Mouse (Mus musculus): ENCODE results near the gene Gpat3. TPM values are rescaled to one million over a fixed set of nuclear protein-coding genes. Genes with fewer than 3 reads are reported as not detected.
A peak's percentile ranks its signal among the peaks of the same experiment; 100 is the strongest.

Gene Gpat3
- polyA plus RNA-seq, 1 experiment from 2014 or later: 1.6 TPM

DNA sequence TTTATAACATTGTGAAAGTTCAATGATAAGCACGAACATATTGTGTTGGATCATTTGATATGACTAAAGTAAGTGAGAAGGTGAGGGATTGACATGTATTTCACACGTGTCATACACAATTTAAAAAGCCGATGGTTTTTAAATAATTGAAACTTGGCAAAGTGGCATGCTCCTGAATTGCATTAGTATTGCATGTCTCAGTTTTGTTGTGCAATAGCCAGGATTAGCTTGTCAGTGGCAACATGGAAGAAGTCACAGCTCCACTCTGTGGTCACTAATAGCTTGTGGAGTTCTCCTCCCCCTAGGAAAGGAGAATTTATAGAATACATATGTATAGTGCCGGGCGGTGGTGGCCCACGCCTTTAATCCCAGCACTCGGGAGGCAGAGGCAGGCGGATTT lies 24.1 kb upstream of the Gpat3 start:
- no peaks in the 10 kb centered on the region for H3K4me1 ChIP-seq (replicated peaks; ENCODE audit: insufficient read depth, low read length)
- H3K36me3 ChIP-seq (ENCODE audit: insufficient read depth, low read length): no peaks in the 10 kb centered on the region
- no peak overlapping the region for H3K27ac ChIP-seq
- H3K4me3 ChIP-seq (replicated peaks; ENCODE audit: low read depth, low read length): no peak overlapping the region
- H3K9me3 ChIP-seq (replicated peaks; ENCODE audit: low read length): no peaks in the 10 kb centered on the region
- TF ChIP-seq CTCF (IDR thresholded peaks at IDR 0.05; ENCODE audit: low read depth): no peak; the same call in 1 of the 2 replicates
- ATAC-seq (replicated peaks; ENCODE audit: low FRiP score, low read depth) (no peak), DNase-seq (ENCODE audit: low spot score) (no peak)
- WGBS: 79% methylated on average over 8 of the region's 8 CpGs
- no peak overlapping the region for H3K9ac ChIP-seq (ENCODE audit: low read depth, low read length)
- H3K4me2 ChIP-seq (ENCODE audit: low read length): peak overlapping the region; percentile 96
- H3K27me3 ChIP-seq (ENCODE audit: insufficient read depth, low read length): no peaks in the 10 kb centered on the region

DNA sequence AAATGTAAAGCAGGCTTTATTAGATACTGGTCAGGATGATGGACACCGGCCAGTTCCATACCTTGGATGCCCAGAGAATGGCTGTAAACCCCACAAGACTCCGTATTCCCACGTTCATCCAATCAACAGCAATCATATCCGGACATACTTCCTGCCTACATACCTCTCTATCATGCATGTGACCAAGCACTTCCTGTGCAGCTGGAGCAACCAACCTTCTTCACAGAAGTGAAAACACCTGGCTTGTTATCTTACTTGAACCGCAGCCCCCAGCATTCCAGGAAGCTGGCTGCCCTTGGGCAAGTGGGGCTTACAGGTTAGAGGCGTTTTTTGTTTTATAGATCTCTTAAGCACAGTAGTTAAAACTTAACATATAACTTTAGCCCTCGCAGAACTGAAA lies 22.7 kb upstream of the Gpat3 start:
- Histone ChIP-seq H3K4me1 (replicated peaks; ENCODE audit: insufficient read depth, low read length) (no peaks in the 10 kb centered on the region), H3K27me3 (ENCODE audit: insufficient read depth, low read length) (no peaks in the 10 kb centered on the region), H3K27ac (no peak overlapping the region), H3K9me3 (replicated peaks; ENCODE audit: low read length) (no peaks in the 10 kb centered on the region), H3K4me2 (ENCODE audit: low read length) (no peak overlapping the region), H3K4me3 (replicated peaks; ENCODE audit: low read depth, low read length) (no peak overlapping the region), H3K36me3 (ENCODE audit: insufficient read depth, low read length) (no peaks in the 10 kb centered on the region), H3K9ac (ENCODE audit: low read depth, low read length) (no peak overlapping the region)
- DNase-seq (ENCODE audit: low spot score) (no peak), ATAC-seq (replicated peaks; ENCODE audit: low FRiP score, low read depth) (no peak)
- no peak for TF ChIP-seq CTCF (IDR thresholded peaks at IDR 0.05; ENCODE audit: low read depth)
- 73% methylated on average over 7 of the region's 7 CpGs for WGBS

DNA sequence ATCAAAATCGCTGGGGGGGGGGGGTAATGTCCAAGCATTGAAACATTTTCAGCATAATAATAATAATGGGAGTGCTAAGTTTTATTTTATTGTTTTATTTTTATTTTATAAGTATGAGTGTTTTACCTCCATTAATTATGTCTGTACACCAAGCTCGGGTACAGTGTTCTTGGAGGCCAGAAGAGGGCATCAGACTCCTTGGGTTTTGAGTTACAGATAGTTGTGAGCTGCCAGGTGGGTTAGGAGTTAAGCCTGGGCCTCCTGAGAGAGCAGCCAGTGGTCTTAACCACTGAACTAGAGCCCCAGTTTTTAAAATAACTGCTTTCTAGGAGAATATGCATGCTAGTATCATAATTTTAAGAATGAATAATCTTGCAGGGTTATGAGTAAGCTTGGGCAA lies 19.5 kb upstream of the Gpat3 start:
- H3K4me2 ChIP-seq (ENCODE audit: low read length): no peak overlapping the region
- no peak overlapping the region for H3K4me3 ChIP-seq (replicated peaks; ENCODE audit: low read depth, low read length)
- WGBS: 11% methylated on average over 2 of the region's 2 CpGs
- no peaks in the 10 kb centered on the region for H3K36me3 ChIP-seq (ENCODE audit: insufficient read depth, low read length)
- H3K27me3 ChIP-seq (ENCODE audit: insufficient read depth, low read length): no peaks in the 10 kb centered on the region
- peak; percentile 67 for TF ChIP-seq CTCF (IDR thresholded peaks at IDR 0.05; ENCODE audit: low read depth)
- H3K9me3 ChIP-seq (replicated peaks; ENCODE audit: low read length): no peaks in the 10 kb centered on the region
- DNase-seq (ENCODE audit: low spot score): peak; percentile 69
- no peak overlapping the region for H3K9ac ChIP-seq (ENCODE audit: low read depth, low read length)
- H3K4me1 ChIP-seq (replicated peaks; ENCODE audit: insufficient read depth, low read length): no peaks in the 10 kb centered on the region
- ATAC-seq (replicated peaks; ENCODE audit: low FRiP score, low read depth): no peak
- no peak overlapping the region for H3K27ac ChIP-seq

DNA sequence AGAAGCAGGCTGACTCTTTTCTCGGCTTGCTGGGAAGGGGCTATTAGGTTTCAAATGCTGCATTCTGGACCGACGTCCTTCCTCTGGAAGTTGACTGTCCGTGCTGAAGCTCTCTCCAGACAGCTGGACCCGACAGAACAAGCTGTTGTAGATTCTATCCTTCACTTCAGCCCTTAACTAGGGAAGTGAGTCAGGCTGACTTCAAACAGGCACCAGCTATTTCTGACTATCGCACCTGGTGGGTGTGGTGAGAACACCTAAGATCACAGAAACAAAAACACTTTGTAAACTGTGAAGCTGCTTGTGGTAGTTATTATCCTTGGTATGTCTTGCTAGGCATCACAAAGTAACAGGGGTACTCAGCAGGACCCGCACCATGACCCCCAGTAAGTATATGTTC lies 19.0 kb upstream of the Gpat3 start:
- Histone ChIP-seq H3K9me3 (replicated peaks; ENCODE audit: low read length) (no peaks in the 10 kb centered on the region), H3K4me2 (ENCODE audit: low read length) (no peak overlapping the region), H3K27me3 (ENCODE audit: insufficient read depth, low read length) (no peaks in the 10 kb centered on the region), H3K27ac (no peak overlapping the region), H3K36me3 (ENCODE audit: insufficient read depth, low read length) (no peaks in the 10 kb centered on the region), H3K9ac (ENCODE audit: low read depth, low read length) (no peak overlapping the region), H3K4me1 (replicated peaks; ENCODE audit: insufficient read depth, low read length) (no peaks in the 10 kb centered on the region), H3K4me3 (replicated peaks; ENCODE audit: low read depth, low read length) (no peak overlapping the region)
- no peak for ATAC-seq (replicated peaks; ENCODE audit: low FRiP score, low read depth)
- WGBS: 50% methylated on average over 7 of the region's 7 CpGs
- no peak for TF ChIP-seq CTCF (IDR thresholded peaks at IDR 0.05; ENCODE audit: low read depth)
- no peak for DNase-seq (ENCODE audit: low spot score)

DNA sequence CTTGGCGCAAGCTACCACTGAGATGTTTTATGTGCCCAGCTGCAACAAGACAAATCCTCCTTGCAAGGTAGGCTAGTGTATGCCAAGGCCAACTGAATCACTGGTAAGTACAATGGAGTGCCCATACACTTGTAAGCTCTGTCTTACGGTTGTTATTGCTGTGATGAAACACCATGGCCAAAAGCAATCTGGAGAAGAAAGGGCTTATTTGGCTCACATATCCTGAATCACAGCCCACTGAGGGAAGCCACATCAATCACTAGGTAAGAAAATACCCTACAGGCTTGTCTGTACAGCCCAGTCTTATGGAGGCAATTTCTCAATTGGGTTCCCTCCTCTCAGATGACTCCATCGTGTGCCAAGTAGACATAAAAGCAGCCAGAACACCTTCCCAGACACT lies 16.8 kb upstream of the Gpat3 start:
- Histone ChIP-seq H3K4me3 (replicated peaks; ENCODE audit: low read depth, low read length) (no peak overlapping the region), H3K27ac (no peak overlapping the region), H3K27me3 (ENCODE audit: insufficient read depth, low read length) (no peaks in the 10 kb centered on the region), H3K36me3 (ENCODE audit: insufficient read depth, low read length) (no peaks in the 10 kb centered on the region), H3K4me1 (replicated peaks; ENCODE audit: insufficient read depth, low read length) (no peaks in the 10 kb centered on the region), H3K9ac (ENCODE audit: low read depth, low read length) (no peak overlapping the region), H3K4me2 (ENCODE audit: low read length) (no peak overlapping the region), H3K9me3 (replicated peaks; ENCODE audit: low read length) (no peaks in the 10 kb centered on the region)
- TF ChIP-seq CTCF (IDR thresholded peaks at IDR 0.05; ENCODE audit: low read depth): no peak
- 69% methylated on average over 3 of the region's 3 CpGs for WGBS
- DNase-seq (ENCODE audit: low spot score): no peak
- no peak for ATAC-seq (replicated peaks; ENCODE audit: low FRiP score, low read depth)

DNA sequence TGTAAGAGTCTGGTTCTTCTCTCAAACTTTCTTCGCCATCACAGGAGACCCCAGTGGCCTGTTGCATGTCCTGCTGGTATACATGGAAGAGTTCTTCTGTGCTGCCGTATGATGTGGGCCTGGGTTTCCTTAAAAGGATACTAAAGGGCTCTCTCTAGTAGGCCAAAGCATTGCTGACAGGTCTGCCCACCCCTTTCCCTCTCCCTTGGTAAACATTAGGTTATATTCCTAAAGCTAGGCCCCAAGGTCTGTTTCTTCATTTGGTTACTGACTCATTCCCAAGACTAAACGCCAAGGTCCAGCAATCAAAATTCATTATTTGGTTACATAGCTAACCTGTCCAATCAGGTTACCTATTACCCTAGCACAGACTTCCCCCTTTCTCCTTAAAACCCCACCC lies 12.8 kb upstream of the Gpat3 start:
- Histone ChIP-seq H3K9ac (ENCODE audit: low read depth, low read length) (no peak overlapping the region), H3K4me1 (replicated peaks; ENCODE audit: insufficient read depth, low read length) (no peaks in the 10 kb centered on the region), H3K27me3 (ENCODE audit: insufficient read depth, low read length) (no peaks in the 10 kb centered on the region), H3K36me3 (ENCODE audit: insufficient read depth, low read length) (no peaks in the 10 kb centered on the region), H3K9me3 (replicated peaks; ENCODE audit: low read length) (no peaks in the 10 kb centered on the region), H3K4me2 (ENCODE audit: low read length) (no peak overlapping the region), H3K27ac (no peak overlapping the region), H3K4me3 (replicated peaks; ENCODE audit: low read depth, low read length) (no peak overlapping the region)
- no peak for DNase-seq (ENCODE audit: low spot score)
- no peak for TF ChIP-seq CTCF (IDR thresholded peaks at IDR 0.05; ENCODE audit: low read depth)
- WGBS: 86% methylated on average over 3 of the region's 3 CpGs
- ATAC-seq (replicated peaks; ENCODE audit: low FRiP score, low read depth): no peak

DNA sequence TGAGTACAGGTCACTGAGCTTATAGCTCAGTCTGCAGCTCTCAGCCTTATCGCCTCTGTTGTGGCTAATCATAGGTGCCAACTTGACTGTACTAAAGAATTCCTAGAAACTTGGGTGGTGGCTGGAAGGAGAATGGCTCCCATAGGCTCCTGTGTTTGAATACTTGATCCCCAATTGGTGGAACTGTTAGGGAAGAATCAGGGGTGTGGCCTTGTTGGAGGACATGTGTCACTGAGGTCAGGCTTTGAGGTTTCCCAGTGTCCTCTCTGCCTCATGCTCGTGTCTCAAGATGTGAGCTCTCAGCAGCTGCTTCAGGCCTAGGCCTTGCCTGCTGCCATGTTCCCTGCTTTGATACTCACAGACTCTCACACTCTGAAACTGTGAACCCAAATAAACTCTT lies 11.7 kb upstream of the Gpat3 start:
- Histone ChIP-seq H3K9me3 (replicated peaks; ENCODE audit: low read length) (no peaks in the 10 kb centered on the region), H3K4me1 (replicated peaks; ENCODE audit: insufficient read depth, low read length) (no peaks in the 10 kb centered on the region), H3K9ac (ENCODE audit: low read depth, low read length) (no peak overlapping the region), H3K36me3 (ENCODE audit: insufficient read depth, low read length) (no peaks in the 10 kb centered on the region), H3K4me2 (ENCODE audit: low read length) (no peak overlapping the region), H3K4me3 (replicated peaks; ENCODE audit: low read depth, low read length) (no peak overlapping the region), H3K27ac (no peak overlapping the region), H3K27me3 (ENCODE audit: insufficient read depth, low read length) (no peaks in the 10 kb centered on the region)
- no peak for DNase-seq (ENCODE audit: low spot score)
- ATAC-seq (replicated peaks; ENCODE audit: low FRiP score, low read depth): no peak
- no peak for TF ChIP-seq CTCF (IDR thresholded peaks at IDR 0.05; ENCODE audit: low read depth)
- WGBS: 86% methylated on average over 2 of the region's 2 CpGs
